Mouse (Mus musculus) kidney, adult 11 months (tissue): ENCODE results near the gene Sec16b.
A peak's percentile ranks its signal among the peaks of the same experiment; 100 is the strongest.

Experiments used
- DNase-seq: peaks from one replicate; pipeline ENCODE4 v3.0.0; 2022

The Sec16b gene

GRCm38 (mm10) chr1:157506522-157506921 lies at the start of gene Sec16b:
TSS of gene Sec16b (plus strand) at chr1:157506728.
- peak; percentile 8 for DNase-seq

- DNase-seq = peak; percentile 44
Measured at GRCm38 (mm10) chr1:157457789-157458188, 48.7 kb upstream of the Sec16b start.

- DNase-seq = peak; percentile 86
Measured at GRCm38 (mm10) chr1:157458421-157459208, 47.9 kb upstream of the Sec16b start, which contains the start of gene Cryzl2. TSS of gene Cryzl2 (plus strand) at chr1:157458577.

GRCm38 (mm10) chr1:157459904-157460303 lies 46.6 kb upstream of the Sec16b start:
- no peak for DNase-seq

GRCm38 (mm10) chr1:157461276-157461675 lies 45.3 kb upstream of the Sec16b start:
- DNase-seq = peak; percentile 55

- no peak for DNase-seq
Measured at GRCm38 (mm10) chr1:157462336-157462735, 44.2 kb upstream of the Sec16b start.

- DNase-seq = peak; percentile 47
Measured at GRCm38 (mm10) chr1:157465194-157465593, 41.3 kb upstream of the Sec16b start.

- DNase-seq = no peak
Measured at GRCm38 (mm10) chr1:157467866-157468265, 38.7 kb upstream of the Sec16b start.

GRCm38 (mm10) chr1:157470761-157471386 lies 35.7 kb upstream of the Sec16b start:
- DNase-seq = no peak

GRCm38 (mm10) chr1:157472716-157473115 lies 33.8 kb upstream of the Sec16b start:
- no peak for DNase-seq

GRCm38 (mm10) chr1:157474865-157475264 lies 31.7 kb upstream of the Sec16b start:
- no peak for DNase-seq

- DNase-seq = no peak
Measured at GRCm38 (mm10) chr1:157476231-157476630, 30.3 kb upstream of the Sec16b start.

- no peak for DNase-seq
Measured at GRCm38 (mm10) chr1:157480090-157480489, 26.4 kb upstream of the Sec16b start.

- DNase-seq = no peak
Measured at GRCm38 (mm10) chr1:157480901-157481300, 25.6 kb upstream of the Sec16b start.

- DNase-seq = no peak
Measured at GRCm38 (mm10) chr1:157481666-157482065, 24.9 kb upstream of the Sec16b start.

GRCm38 (mm10) chr1:157484161-157484560 lies 22.4 kb upstream of the Sec16b start:
- DNase-seq = no peak

GRCm38 (mm10) chr1:157500657-157501056 lies 5.9 kb upstream of the Sec16b start:
- no peak for DNase-seq

- no peak for DNase-seq
Measured at GRCm38 (mm10) chr1:157501352-157501945, 5.1 kb upstream of the Sec16b start.

GRCm38 (mm10) chr1:157503071-157503470 lies 3.5 kb upstream of the Sec16b start:
- DNase-seq = no peak

- peak; percentile 22 for DNase-seq
Measured at GRCm38 (mm10) chr1:157506995-157507595, 567 bp downstream of the Sec16b start.

GRCm38 (mm10) chr1:157507814-157508213 lies 1.3 kb downstream of the Sec16b start:
- DNase-seq = no peak

GRCm38 (mm10) chr1:157512690-157513448 lies 6.3 kb downstream of the Sec16b start:
- DNase-seq = no peak

GRCm38 (mm10) chr1:157513559-157513958 lies 7.0 kb downstream of the Sec16b start:
- no peak for DNase-seq
